In genomic region chr12:81317811-81318210, GRCm38 (mm10) we compare ENCODE assay signal across 12 mouse cellular contexts.
"Had no signal": no experiment of that assay in that cellular context is flagged by ENCODE, and none has a peak within 500 bp of the region (broad histone marks: within the 10 kb centered on the region; RNA-seq: fewer than 3 reads in every experiment).

No protein-coding gene starts in this region.

- H3K27ac ChIP-seq: limb, embryonic 12.5 days; liver, embryonic 13.5 days; midbrain, embryonic 12.5 days; neural tube, embryonic 13.5 days had no signal

- H3K4me2 ChIP-seq: limb, embryonic 12.5 days; liver, embryonic 13.5 days; midbrain, embryonic 12.5 days; neural tube, embryonic 13.5 days had no signal

- H3K4me1 ChIP-seq: liver, embryonic 13.5 days had no signal

- H3K9ac ChIP-seq: limb, embryonic 12.5 days; liver, embryonic 13.5 days; liver, postnatal 0 days; midbrain, embryonic 12.5 days; neural tube, embryonic 13.5 days had no signal

- H3K9me3 ChIP-seq: limb, embryonic 12.5 days; liver, embryonic 13.5 days; midbrain, embryonic 12.5 days; neural tube, embryonic 13.5 days had no signal

- H3K4me3 ChIP-seq: limb, embryonic 12.5 days; liver, embryonic 13.5 days; midbrain, embryonic 12.5 days; neural tube, embryonic 13.5 days had no signal

- ATAC-seq: liver, postnatal 0 days; midbrain, embryonic 16.5 days had no signal

- H3K27me3 ChIP-seq: limb, embryonic 12.5 days; liver, embryonic 13.5 days; midbrain, embryonic 12.5 days; neural tube, embryonic 13.5 days had no signal

- DNase-seq: kidney, adult 8-10 months; kidney, postnatal 25 days; liver; liver, embryonic 13.5 days; liver, postnatal 0 days; right cerebral cortex, adult 18-20 months; right cerebral cortex, postnatal 25 days; thymus, postnatal 4 days had no signal

- H3K36me3 ChIP-seq: limb, embryonic 12.5 days; liver, embryonic 13.5 days; midbrain, embryonic 12.5 days had no signal
